Mouse (Mus musculus): ENCODE results near the gene Cox18. TPM values are rescaled to one million over a fixed set of nuclear protein-coding genes. Genes with fewer than 3 reads are reported as not detected.
"Not testable (repeated sequence)": the region's sequence is repeated elsewhere in the genome, so short reads cannot be mapped to it uniquely, and the experiment has no call there.

Gene Cox18
- 8.4 and 13.4 TPM in 2 replicates for total RNA-seq (2015; ENCODE audit: low replicate concordance)
- total RNA-seq (2017; ENCODE audit: low replicate concordance): 2.8 TPM in 1 of 2 replicates, not detected in the other

DNA sequence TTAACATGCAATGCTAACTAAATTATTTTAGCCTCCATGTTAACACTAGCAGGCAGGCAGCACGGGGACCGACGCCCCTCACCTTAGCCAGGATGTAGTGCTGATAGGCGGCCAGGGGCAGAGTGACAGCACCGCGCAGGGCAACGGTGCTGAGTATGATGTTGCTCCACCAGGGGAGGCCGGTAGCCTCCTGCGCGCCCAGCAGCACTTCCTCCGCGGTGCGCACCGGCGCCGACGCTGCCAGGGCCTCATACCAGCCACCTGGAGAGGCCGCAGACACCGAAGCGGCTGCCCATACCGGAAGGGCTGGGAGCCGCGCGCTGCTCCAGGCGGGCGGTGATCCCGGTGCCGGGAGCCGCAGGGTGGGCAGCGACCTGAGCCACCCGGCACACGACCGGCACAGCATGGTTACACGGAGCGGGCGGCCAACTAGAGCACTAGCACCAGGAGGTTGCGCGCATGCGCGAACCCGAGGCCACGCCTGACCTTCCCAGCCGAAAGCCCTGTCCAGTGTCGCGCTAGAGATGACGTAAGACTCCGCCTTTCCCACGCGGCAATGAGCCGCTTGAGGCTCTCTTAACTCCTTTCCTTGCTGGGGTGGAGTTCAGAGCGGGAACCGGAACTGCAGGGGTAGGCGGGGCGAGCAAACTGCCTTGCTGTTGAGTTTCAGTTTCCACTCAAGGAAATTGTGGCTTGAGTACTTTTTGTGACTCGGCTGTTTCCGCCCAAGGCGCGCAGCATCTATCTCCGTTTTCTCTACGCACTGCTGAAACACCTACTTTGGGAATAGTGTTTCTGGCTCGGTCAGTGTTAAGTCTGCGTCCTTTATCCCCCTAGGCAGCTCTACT, at the start of gene Cox18:
Gene Cox18, minus strand, starts transcription at position 468 of the 848 bp plus-strand sequence.
- ATAC-seq (replicated peaks; ENCODE audit: low FRiP score, poor library complexity, severe bottlenecking): peak; percentile 98

DNA sequence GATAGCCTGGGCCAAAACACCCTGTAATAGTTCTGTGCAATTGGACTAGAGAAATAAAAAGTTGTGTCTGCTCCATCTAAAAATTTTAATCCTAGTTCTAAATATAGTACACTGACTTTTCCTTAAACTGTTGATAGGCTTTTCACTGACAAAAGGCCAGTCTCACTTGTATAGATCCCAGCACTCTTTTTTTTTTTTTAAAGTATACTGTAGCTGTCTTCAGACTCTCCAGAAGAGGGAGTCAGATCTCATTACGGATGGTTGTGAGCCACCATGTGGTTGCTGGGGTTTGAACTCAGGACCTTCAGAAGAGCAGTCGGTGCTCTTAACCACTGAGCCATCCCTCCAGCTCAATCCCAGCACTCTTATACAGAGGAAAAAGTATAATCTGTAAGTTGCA, 38.4 kb upstream of the Cox18 start:
- ATAC-seq (replicated peaks; ENCODE audit: low FRiP score, poor library complexity, severe bottlenecking): not testable (repeated sequence)

DNA sequence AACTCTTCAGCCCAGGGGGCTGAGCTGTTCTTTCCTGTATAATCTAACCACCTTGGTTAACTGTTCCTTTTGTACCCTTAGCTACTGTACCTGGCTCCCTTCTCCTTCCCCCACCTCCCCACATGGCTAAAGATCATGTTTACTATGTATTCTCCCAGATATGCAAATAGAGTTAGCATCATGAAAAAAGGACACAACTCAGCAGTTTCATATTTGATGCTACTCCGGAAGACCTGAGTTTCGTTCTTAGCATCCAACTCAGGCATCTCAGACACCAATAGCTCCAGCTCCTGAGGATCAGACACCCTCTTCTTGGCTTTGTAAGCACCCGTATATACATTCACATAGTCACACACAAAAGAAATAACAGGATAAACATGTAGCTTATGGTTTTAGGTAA, 33.2 kb upstream of the Cox18 start:
- no peak for ATAC-seq (replicated peaks; ENCODE audit: low FRiP score, poor library complexity, severe bottlenecking)

DNA sequence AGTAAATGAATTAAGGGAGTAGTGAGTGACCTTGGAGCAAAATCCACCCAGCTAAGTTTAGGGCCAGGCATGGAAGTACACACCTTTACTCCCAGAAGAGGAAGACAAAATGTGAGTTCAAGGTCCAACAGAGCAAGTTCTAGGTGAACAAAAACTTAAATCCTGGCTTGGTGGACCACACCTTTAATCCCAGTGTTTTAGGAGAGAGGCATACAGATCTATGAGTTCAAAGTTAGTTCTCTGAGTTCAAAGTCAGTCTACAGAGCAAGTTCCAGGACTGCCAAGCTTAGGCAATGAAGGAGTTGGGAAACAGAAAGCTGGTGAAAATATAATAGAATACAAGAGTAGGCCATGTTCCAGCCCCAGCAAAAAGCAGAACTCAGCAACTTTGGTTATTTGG, 23.7 kb upstream of the Cox18 start:
- no peak for ATAC-seq (replicated peaks; ENCODE audit: low FRiP score, poor library complexity, severe bottlenecking)

DNA sequence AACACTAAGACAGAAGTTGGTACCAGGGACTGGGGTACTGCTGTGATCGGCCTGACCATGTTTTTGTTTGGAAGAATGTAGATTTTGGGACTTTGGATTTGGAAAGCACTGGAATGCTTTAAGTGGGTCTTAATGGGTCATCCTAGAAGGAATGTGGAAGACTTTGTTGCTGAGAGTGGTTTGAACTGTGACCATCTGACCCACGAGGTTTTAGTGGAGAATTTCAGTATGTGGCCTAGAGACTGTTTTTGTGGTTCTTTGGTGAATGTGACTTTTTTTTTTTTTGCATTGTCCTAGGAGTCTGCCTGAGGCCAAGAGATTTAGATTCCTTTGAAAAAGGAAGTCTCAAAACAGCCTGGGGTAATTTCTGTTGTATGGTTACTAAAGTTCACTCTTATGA, 23.2 kb upstream of the Cox18 start:
- ATAC-seq (replicated peaks; ENCODE audit: low FRiP score, poor library complexity, severe bottlenecking): no peak

DNA sequence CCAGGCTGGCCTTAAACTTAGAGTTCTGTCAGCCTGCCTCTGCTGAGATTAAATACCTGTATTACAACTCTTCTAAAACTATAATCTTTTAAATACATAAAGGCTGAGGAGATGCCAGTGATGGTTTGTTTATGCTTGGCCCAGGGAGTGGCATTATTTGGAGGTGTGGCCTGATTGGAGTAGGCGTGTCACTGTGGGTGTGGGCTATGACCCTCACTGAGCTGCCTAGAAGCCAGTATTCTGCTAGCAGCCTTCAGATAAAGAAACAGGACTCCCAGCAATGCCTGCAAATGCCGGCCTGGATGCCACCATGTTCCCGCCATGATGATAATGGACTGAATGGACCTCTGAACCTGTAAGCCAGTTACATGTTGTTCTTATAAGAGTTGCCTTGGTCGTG, 22.8 kb upstream of the Cox18 start:
- peak; percentile 79; the same call in 1 of the 2 replicates for ATAC-seq (replicated peaks; ENCODE audit: low FRiP score, poor library complexity, severe bottlenecking)

DNA sequence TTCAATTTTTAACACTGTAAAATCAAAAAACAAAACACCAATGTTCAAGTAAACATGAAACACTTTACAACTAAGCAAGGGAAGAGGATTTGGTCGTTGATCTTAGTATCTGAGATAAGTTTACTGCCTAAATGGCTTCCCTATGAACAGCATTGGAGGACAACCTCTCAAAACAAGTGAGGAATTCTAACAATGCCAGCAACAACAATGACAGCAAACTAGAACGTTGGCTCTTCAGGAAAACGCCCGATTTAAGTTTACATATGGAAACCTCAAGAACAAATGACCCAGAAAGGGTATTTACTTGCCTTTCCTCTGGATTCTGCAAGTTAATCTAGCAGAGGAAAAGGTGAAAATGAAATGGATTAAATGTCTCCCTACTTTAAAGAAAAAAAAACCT, 21.6 kb upstream of the Cox18 start:
- ATAC-seq (replicated peaks; ENCODE audit: low FRiP score, poor library complexity, severe bottlenecking): no peak

DNA sequence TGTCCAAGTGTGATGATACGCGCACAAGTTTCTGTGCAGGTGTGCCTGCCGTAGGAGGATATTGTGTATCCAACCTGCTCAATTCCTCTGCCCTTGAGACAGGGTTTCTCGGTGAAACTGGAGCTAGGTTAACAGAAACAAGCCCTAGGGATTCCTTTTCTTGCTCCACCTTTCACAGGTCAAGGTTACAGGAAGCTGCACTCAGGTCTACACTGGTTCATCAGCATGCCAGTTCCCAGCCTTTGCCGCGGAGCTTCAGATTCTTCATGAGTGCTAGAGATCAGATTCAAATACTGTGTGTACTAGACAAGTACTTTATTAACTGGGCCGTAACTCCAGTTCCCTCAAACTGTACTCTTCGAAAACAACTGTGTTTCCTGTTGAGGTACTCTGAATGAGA, 11.4 kb upstream of the Cox18 start:
- ATAC-seq (replicated peaks; ENCODE audit: low FRiP score, poor library complexity, severe bottlenecking): no peak

DNA sequence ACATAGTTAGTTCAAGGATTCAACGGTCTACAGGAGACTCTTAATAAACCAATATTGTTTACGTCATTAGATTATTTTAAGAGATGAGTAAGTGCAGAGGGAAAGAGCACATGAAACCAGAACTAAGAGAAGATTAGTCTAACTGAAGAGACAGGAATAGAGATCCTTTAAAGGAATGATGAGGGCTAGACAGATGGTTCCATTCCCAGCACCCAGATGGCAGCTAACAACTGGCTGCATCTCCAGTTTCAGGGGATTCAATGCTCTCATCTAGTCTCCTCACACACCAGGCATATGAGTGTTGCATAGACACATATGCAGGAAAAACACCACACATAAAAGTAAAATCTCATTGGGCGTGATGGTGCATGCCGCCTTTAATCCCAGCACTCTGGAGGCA, 9.5 kb upstream of the Cox18 start:
- ATAC-seq (replicated peaks; ENCODE audit: low FRiP score, poor library complexity, severe bottlenecking): no peak

DNA sequence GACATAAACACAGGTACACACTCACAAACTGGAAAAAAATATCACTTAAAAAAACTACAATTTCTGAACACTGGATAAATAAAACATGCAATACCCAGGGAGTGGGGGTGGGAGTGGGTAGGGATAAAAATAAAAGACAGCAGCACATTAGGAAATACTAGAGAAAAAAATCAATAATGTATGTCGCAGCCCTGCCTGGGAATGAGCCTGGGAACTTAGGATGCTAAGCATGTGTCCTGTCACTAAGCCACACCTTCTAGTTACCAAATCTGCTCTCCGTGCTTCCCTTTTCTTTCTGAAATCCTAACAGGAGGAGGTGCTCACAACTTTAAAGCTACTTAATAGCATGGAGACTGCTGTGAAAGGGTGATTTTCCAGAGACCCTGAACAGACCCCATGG, 6.0 kb upstream of the Cox18 start:
- no peak for ATAC-seq (replicated peaks; ENCODE audit: low FRiP score, poor library complexity, severe bottlenecking)

DNA sequence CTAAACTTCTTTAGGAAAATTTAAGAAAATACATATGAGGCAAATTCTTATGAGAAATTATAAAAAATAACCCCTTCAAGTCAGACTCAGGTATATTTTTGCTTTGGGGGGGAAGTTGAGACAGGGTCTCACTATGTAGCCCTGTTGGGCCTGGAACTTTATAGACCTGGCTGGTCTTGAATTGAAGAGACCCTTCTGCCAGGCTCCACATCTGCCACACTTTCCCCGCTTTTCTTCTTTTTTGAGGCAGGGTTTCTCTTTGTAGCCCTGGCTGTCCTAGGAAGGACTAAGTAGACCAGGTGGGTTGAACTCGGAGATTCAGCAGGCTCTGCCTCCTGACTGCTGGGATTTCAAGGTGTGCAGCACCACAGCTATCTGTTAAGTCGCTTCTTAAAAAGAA, 2.9 kb upstream of the Cox18 start:
- no peak for ATAC-seq (replicated peaks; ENCODE audit: low FRiP score, poor library complexity, severe bottlenecking)

DNA sequence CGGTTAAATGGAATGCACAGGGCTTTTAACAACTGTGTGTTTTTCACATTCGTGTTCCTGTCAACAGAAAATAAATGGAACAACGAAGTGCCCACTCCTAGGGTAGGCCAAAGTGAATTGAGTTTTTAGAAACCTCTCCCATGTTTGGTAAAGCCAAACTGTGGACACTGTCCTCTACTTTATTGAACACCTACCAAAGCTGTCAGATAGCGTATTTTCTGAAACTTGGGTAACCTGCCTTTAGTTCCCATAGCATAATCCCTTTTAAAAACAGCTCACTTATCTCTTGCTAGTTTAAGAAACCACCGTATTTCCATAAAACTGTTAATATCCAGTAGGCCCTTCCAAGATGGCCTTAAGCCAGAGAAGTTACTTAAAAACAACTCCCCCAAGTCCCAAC, 929 bp upstream of the Cox18 start:
- ATAC-seq (replicated peaks; ENCODE audit: low FRiP score, poor library complexity, severe bottlenecking): no peak

DNA sequence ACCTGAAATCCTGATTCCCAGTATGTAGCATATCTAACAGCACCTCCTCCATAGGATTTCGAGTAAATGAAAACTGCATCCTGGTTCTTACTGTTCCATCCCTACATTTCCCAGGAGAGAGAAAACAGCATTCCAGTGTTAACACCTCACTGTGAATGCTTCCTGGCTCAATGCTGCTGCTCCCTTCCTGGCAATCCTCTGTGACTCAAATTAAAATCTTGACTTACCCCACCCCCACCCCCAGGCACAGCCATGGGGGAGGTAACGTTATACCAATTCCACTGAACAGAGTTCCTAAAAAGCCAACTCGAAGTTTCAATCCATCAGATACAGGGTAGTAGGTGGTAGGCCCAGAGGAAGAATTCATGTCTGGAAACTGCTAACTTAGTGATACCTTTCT, 864 bp downstream of the Cox18 start:
- no peak for ATAC-seq (replicated peaks; ENCODE audit: low FRiP score, poor library complexity, severe bottlenecking)

DNA sequence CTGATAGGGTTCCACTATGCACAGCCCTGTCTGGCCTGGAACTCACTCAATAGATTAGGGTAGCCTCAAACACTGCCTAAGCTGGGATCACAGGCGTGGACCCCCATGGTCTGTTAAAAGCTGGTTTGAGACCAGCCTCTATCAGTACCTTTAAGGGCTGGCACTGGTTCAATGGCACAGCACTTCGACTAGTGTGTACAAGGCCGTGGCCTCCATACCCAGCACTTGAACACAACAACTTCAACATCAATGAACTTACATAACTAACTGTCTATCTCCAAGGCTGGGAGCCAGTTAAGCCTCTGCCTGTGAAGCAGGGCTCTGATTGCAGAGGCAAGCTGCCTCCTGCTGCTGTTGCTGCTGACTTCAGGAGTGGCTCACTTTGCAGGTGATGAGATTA, 6.0 kb downstream of the Cox18 start:
- no peak for ATAC-seq (replicated peaks; ENCODE audit: low FRiP score, poor library complexity, severe bottlenecking)

DNA sequence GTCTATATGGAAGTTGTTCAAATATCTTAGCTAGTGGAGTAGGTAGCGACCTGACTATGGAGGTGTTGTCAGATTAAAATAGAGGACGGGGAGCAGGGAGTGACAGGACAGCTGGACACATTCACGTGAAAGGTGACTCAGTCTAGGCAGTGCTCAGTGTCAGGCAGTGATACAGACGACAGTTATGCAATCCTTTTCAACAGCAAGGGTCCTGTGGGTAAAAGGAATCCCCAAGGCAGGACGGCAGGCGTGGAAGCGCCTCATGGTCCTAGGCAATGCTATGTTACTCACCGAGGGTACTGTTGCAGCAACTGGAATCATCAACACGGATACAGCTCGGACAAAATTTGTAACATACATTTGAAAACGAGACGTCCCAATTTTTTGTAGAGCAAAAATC, 6.6 kb downstream of the Cox18 start:
- no peak for ATAC-seq (replicated peaks; ENCODE audit: low FRiP score, poor library complexity, severe bottlenecking)

DNA sequence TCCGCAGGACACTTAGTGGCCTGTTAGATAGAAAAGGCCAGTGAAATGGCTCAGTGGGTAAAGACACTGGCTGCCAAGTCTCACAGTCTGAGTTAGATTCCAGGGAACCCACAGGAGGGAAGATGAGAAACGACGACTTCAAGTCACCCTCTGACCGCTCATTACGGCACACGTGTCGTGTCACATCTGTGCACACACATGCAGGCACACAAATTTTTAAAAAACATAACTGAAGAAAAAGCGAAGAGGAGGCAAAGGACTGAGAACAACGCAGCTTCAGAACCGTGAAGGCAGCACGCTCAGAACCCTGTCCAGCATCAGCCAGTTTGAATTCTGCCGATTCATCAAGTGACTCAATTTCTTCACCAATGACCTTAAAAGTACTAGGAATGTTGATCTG, 10.4 kb downstream of the Cox18 start:
- no peak for ATAC-seq (replicated peaks; ENCODE audit: low FRiP score, poor library complexity, severe bottlenecking)

DNA sequence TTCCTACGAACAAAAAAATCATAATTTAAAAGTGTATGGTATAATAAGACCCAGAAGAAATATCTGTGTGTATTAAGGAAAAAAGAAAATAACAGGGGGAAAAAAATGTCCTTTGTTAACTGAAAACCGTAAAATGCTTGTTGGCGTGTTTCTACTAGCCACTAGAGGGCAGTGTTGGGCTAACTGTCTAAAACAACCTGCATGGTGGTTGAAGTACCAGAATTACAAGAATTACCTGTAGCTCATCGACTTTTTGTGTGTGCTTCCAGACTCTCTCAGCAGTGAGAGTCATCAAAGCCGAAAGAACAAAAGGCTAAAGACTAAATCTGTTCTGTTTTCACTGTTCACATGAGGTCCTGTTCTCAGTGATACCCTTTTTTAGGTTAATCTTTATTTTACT, 20.6 kb downstream of the Cox18 start:
- ATAC-seq (replicated peaks; ENCODE audit: low FRiP score, poor library complexity, severe bottlenecking): peak; percentile 75

DNA sequence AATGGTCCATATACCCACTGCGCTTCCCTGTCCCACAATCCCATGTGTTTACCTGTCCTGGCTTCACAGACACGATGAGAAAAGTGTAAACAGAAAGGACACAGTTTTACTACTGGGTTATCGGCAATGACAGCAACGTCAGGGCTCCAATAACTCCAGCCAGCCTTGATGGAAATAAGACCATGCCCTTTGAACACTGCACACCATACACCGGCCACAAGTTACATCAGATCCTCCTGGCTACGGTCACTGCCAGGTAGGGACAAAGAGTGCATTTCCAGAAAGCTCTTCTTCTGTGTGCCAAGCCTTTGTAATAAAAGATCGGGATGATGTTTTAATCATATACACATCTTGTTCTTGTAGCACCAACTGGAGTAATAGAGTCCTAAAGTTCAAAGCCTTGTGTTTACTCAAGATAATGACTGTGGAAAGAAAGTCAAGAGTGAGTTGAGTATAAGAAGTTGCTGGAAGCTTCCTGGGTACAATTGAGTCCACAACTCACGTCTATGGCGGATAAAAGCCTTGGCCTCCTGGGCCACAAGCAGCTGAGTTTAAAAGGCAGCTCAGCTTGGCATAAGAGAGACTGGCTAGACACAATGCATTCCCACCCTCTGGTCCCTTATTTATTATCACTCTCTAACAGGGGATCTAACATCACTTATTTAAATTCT, 21.2 kb downstream of the Cox18 start:
- no peak for ATAC-seq (replicated peaks; ENCODE audit: low FRiP score, poor library complexity, severe bottlenecking)

DNA sequence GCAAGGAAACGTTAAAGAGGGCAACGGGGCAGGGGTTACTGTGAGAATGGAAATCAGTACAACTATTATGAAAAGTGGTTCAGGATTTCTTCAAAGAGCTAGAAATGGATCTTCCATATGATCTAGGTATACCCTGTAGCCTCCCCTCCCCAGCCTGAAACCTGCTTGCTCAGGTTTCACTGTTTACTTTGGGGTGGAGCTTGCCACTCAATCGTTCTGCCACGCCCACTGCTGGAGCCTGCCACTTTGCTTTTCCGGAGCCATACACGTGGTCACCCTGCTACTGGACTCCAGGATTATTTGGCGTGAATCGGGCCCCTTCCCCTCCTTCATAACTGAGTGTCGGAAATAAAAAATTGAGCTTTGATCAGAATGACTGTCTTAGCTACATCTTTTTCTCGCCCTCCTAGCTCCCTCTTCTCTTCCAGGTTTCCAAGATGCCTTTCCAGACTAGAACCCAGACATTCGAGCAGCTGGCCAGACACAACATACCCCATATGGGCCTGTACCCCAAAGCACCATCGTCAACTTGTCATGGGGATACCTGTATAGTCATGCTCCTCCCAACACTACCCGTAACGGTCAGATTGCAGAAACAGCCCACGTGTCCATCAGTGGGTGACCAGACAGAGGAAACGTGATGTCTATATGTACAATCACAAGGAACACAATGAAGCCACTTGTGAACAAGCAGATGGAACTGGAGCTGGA, 23.7 kb downstream of the Cox18 start:
- ATAC-seq (replicated peaks; ENCODE audit: low FRiP score, poor library complexity, severe bottlenecking): no peak

DNA sequence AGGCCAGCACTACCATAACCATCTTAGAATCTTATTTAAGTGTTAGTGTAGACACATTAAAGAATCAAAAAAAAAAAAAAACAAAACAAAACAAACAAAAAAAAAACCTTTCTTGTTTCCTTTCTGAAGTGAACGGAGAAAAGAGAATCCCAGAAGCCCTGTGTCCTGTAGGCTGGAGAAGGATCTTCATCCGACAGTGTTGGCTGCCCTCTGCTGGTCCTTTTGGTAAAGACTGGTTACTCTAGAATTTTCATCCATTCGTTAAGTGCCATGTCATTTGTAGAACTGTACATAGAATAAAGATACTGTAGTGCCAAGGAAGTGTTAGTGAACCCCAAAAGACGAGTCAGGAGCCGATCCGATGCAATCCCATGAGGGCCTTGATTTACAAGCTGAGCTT, 29.0 kb downstream of the Cox18 start:
- no peak for ATAC-seq (replicated peaks; ENCODE audit: low FRiP score, poor library complexity, severe bottlenecking)

DNA sequence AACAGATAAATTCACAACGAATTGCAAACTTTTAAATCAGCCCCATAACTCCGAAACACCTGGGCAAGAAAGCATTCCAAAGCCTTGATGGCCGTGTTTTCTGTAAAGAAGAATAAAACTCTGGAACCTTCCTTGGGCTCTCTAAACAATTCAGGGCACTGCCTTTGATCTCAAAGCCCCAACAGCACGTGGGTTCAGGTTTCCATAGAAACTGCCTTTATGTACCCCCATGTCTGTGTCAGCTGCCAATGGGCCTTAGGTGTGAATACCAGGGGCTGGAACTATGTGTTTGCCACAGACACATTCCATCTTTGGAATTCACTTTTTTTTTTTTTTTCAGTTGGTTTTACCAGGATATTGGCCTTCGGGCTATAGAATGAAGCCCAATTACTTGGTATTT, 41.0 kb downstream of the Cox18 start:
- ATAC-seq (replicated peaks; ENCODE audit: low FRiP score, poor library complexity, severe bottlenecking): no peak

Data from erythroblast, adult 5-6 weeks (primary cell).